Mouse (Mus musculus) adrenal gland, postnatal 14 days (tissue): ENCODE results near the gene Ogfod2. TPM values are rescaled to one million over a fixed set of nuclear protein-coding genes. Genes with fewer than 3 reads are reported as not detected.
A peak's percentile ranks its signal among the peaks of the same experiment; 100 is the strongest.

Source experiments
- DNase-seq: peaks from one replicate; pipeline ENCODE4 v3.0.0; 2021; ENCODE audit warnings: mixed read lengths
- total RNA-seq: library from RNA; stranded (reverse); gene quantifications from 2 replicates; pipeline ENCODE4 v1.2.3, GENCODE M21; 2021

Gene Ogfod2
- total RNA-seq, 1 experiment from 2014 or later: 37.1 TPM

DNA sequence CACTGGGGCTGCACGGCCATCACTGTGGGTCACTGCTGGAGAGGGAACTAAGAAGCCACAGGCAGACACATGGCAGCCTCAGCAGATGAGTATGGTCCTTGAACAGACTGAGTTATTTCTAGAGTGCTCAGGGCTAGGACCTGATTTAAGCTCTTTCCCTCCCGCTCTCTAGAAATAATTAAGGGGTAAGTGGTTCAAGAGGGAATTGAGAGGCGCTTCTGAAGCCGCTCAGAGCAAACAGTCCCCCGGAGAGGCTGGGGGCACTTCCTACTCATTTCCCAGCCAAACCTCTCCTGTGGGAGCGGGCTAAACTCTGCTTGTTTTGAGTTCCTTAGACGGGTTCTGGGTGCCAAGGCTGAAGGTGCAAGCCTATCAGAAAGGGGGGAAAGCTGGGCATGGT lies 38.8 kb downstream of the Ogfod2 start:
- no peak for DNase-seq

DNA sequence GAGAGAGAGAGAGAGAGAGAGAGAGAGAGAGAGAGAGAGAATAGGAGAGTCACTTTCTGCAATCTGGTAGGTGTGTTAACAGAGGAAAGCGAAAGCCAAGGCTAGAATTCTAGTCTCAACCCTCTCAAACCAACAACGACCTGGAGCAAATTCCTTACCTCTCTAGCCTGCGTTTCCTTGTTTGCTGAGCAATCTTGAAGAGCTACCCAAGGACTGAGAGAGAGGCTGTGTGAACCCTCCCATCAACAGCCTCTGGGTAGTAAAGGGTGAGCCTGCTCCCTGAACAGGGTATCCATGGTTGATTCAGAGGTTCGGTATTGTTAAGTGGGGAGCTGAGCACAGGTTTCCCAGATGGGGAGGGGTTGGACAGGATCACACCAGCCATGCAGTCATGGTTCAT lies 40.6 kb downstream of the Ogfod2 start:
- no peak for DNase-seq

DNA sequence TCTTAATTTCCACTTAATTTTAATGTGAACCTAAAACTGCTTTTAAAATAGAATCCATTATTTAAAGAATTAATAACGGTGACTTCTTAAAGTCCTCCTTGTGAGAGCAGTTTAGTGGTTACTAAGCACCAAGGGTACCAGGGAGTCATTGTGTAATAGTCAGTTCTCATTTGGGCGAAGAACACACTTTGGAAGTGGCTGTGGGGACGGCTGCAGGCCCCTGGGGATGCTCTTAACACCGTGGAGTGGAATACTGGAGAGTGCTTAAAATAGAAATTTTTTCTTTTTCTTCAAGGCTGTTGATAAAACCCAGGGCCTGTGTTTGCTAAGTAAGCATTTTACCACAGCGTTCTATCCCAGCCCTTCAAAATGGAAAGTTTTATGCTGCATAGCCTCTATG lies 43.8 kb downstream of the Ogfod2 start:
- DNase-seq: no peak

DNA sequence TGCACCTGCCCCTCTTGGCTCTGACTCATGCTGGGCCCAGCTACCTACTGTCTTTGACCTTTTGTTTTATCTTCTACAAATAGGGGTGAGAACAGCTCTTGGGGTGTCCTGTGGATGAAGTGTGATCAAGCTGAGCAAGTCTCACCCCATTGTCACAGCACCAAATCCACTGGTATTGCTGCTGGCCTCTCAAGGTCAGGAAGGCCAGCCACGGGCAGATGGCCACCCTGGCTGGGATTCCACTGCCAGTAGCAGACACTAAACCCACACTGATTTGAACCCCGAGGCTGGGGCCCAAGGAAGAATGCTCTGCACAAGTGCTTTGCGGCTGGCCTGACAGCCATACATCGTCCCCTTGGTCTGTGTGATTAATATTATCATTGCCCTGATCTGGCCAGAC lies 46.2 kb downstream of the Ogfod2 start:
- no peak for DNase-seq

DNA sequence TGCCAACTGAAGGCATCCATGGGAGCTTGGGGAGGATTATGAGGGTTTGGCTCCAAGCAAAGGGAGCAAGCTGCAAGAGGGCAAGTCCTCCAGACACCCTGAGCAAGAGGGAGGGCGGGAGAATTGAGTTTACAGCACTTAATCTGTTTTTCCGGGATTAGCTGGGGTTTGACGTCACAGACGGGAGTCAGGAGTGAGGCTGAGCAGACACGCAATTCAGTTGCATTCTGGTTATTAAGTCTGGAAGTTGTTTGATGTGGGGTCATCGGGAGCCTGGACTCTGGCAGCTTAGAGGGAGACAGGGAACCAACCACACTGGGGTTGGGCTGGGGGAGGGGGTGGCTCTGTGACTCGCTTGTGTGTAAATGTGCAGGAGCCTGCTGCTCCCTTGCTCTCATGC lies 47.4 kb downstream of the Ogfod2 start:
- no peak for DNase-seq

DNA sequence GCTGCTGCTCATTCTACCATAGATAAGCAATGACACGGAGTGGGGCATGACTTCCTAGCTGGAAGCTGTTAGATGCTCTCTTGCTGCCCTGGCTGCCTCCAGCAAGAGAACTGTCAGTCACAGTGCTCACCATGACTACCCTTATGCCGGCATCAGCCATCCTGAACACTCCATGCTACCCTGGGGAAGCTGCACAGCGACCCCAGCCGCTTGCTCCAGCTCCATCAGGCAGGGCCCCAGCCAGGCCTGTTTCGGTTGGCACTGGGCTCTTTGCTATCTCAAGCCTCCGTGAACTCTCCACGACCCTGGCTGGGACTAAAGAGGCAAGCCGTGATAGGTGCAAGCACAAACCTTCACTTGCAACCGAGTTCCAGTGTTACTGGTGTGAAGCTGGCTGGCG lies 49.7 kb downstream of the Ogfod2 start:
- no peak for DNase-seq

DNA sequence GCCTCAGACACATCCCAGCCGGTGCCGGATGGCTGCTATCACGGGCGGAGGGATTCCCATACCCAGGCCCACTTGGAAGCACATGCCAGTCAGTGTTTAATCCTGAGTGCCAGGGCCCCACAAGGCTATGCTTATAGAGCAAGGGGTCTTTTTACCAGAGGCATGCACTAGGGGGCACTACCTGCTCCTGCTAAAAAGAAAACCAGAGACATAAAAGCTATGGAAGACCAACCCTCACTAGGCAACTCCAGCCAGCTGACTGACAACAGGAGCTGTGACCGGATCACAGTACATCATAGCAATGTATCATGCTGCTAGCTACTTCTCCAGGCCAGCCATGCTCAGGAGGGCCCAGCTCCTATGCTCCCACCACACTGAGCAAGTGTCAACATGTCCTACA lies 50.5 kb downstream of the Ogfod2 start:
- DNase-seq: peak; percentile 78

DNA sequence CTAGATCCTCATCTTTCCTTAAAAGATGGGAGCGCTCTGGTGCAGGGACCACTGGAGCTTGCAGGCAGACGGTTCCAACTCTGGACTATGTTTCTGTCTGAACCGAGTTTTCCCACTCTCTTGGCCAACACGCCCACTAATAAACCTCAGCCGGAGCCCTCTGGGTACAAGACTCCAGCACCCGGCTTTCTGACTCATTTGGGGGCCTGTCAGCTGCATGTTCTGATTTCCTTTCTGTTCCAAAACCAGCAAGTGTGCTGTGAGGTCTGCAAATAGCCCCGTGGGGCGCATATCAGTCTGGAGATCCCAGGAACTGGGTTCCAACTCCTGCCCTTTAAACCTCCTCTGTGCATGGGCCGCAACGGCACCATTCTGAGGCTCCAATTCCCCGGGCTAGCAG lies 51.3 kb downstream of the Ogfod2 start:
- no peak for DNase-seq

Other genes starting within 250 kb of the Ogfod2 start
- gene Hcar2, start 246.8 kb upstream of the Ogfod2 start, total RNA-seq: 0.45 and 0.78 TPM in 2 replicates
- 2.5 and 3.2 TPM in 2 replicates for gene Hcar1, start 232.3 kb upstream of the Ogfod2 start, total RNA-seq
- gene Denr, start 205.1 kb upstream of the Ogfod2 start, total RNA-seq: 78.3 and 86.9 TPM in 2 replicates
- gene Gm43518, start 184.9 kb upstream of the Ogfod2 start, total RNA-seq: 1.7 TPM in 1 of 2 replicates, not detected in the other
- 4.7 and 5.0 TPM in 2 replicates for gene Ccdc62, start 181.6 kb upstream of the Ogfod2 start, total RNA-seq
- 18.0 and 26.6 TPM in 2 replicates for gene Hip1r, start 138.7 kb upstream of the Ogfod2 start, total RNA-seq
- gene Vps37b, start 80.0 kb upstream of the Ogfod2 start, total RNA-seq: 65.2 and 85.1 TPM in 2 replicates
- 10.5 and 10.6 TPM in 2 replicates for gene Abcb9, start 16.5 kb upstream of the Ogfod2 start, total RNA-seq
- 48.5 and 64.0 TPM in 2 replicates for gene Arl6ip4, start 3.8 kb downstream of the Ogfod2 start, total RNA-seq
- gene Pitpnm2, start 137.5 kb downstream of the Ogfod2 start, total RNA-seq: 48.8 and 51.8 TPM in 2 replicates
- gene Mphosph9, start 215.7 kb downstream of the Ogfod2 start, total RNA-seq: 6.6 and 7.7 TPM in 2 replicates
- gene 2810006K23Rik, start 215.8 kb downstream of the Ogfod2 start, total RNA-seq: 12.9 and 13.7 TPM in 2 replicates